Mouse (Mus musculus) liver, postnatal 0 days (tissue): ENCODE data around the gene Casc1.

Source experiments
- CTCF ChIP-seq: sonication (generic); IDR thresholded peaks from 2 replicates; pipeline ENCODE4 v1.5.1; 2016; ENCODE audit warnings: antibody characterized with exemption, low read depth
- EP300 ChIP-seq: IDR thresholded peaks from 2 replicates; pipeline ENCODE4 v1.6.1; 2016; ENCODE audit warnings: antibody characterized with exemption, low read depth, mild to moderate bottlenecking

DNA sequence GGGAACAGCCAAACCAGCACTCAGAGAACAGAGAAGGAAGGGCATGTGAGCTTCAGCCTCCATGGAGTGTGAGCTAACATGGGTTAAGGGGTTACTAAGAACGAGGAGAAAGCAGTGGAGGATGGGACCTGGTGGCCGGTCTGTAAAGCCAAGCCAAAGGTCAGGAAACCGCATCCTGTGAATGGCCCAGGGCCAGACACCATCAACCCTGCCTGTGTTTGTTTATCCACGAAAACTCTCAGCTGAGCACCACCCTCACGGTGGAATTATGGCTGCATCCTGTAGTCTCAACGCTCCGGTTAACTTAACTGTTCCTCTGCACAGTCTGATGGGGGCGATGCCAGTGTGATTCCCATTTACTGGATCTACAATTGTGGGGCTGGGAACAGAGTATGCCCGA is 75.0 kb downstream of the Casc1 start:
- TF ChIP-seq EP300 (no peak), CTCF (no peak)
